Mouse (Mus musculus): ENCODE measurements around the gene Ppib. TPM values are rescaled to one million over a fixed set of nuclear protein-coding genes. Genes with fewer than 3 reads are reported as not detected.

Ppib gene
- total RNA-seq, 4 experiments from 2014 or later, result 26.9 to 38.5 (median 32.7) TPM

Other genes starting within 250 kb of the Ppib start
- gene Zfp609, start 232.7 kb upstream of the Ppib start, total RNA-seq (2022), result 10 to 100 TPM; 15.8 to 18.8 (median 17.6) TPM
- gene Pclaf, start 170.0 kb upstream of the Ppib start, total RNA-seq (2022), result not detected
- gene Trip4, start 151.4 kb upstream of the Ppib start, total RNA-seq (2022), result 10 to 100 TPM; 13.6 to 15.6 (median 14.4) TPM
- 1 to 10 TPM; 7.7 to 8.0 (median 7.7) TPM for gene Csnk1g1, start 151.3 kb upstream of the Ppib start, total RNA-seq (2022)
- gene Snx22, start 9.5 kb downstream of the Ppib start, total RNA-seq (2022), result under 1 TPM in 3 of 4 experiments, not detected in 1; 0.12 to 0.29 (median 0.18) TPM
- gene Snx1, start 66.4 kb downstream of the Ppib start, total RNA-seq (2022), result 10 to 100 TPM in 3 of 4 experiments, 1 to 10 TPM in 1; 9.0 to 11.0 (median 10.5) TPM
- 10 to 100 TPM; 51.2 to 64.6 (median 61.2) TPM for gene Ciao2a, start 66.4 kb downstream of the Ppib start, total RNA-seq (2022)
- gene Dapk2, start 98.0 kb downstream of the Ppib start, total RNA-seq (2022), result 10 to 100 TPM; 28.1 to 36.2 (median 34.1) TPM